Mouse (Mus musculus): ENCODE data around the gene Usp37.

- TF ChIP-seq POLR2A (IDR thresholded peaks at IDR 0.05; ENCODE audit: low read depth, low read length) (no peak), CTCF (conservative IDR thresholded peaks at IDR 0.05; ENCODE audit: insufficient read depth, insufficient read length, low read depth, low read length) (no peak)
These were observed 154.2 kb downstream of the Usp37 start for GRCm38 (mm10) chr1:74389831-74390286.
